Mouse (Mus musculus): Measurements from ENCODE around the gene Cep152. TPM values are rescaled to one million over a fixed set of nuclear protein-coding genes. Genes with fewer than 3 reads are reported as not detected.
A peak's percentile ranks its signal among the peaks of the same experiment; 100 is the strongest.

Cep152 gene
- total RNA-seq, 2 experiments from 2014 or later = 1.2 to 1.4 TPM

DNA sequence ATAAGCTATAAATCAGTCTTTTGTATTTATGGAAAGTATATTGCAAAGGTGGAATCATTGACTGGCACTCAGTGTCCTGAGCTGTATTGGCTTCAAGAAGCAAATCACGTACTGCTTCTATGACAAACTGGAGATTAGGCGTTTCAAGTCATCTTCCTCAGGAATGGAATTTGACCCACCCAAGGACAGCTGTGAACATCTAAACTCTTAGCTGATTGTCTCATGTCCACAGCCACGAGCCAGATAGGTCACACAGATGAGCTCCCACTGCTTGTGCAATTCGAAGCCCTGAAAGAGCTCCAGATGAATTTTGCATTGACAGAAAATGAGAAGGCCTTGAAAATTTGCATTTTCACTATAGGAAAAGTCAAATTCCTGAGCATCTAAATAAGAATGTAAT, 47.2 kb downstream of the Cep152 start:
- peak overlapping the region; percentile 78 for H3K27ac ChIP-seq
- intact Hi-C loops (cut with DNase I) = no loop called here
- no peak overlapping the region for H3K4me3 ChIP-seq
- no peak for TF ChIP-seq CTCF (IDR thresholded peaks at IDR 0.05)
- DNase-seq = peak; percentile 48

DNA sequence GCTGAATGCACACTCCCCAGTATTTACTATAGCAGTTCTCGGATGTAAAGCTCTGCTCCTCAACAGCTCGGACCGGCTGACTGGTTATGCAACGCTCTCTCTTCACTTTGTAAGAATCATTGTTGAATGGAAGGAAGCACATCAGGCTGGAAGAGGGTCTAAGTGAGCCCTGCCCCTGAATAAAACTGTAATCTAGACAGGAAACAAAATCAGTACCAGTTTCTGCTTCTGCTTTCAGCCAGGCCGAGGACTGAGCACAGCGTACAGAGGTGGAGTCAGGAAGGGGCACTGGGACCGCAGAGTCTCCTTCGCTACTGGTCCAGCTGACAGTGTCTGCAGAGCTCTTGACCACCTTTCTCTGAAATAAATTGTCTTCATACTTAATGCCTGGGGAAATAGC, 48.4 kb downstream of the Cep152 start:
- Histone ChIP-seq H3K4me3 (no peak overlapping the region), H3K27ac (peak overlapping the region; percentile 68)
- intact Hi-C loops (cut with DNase I) = no loop called here
- no peak for DNase-seq
- TF ChIP-seq CTCF (IDR thresholded peaks at IDR 0.05) = no peak

DNA sequence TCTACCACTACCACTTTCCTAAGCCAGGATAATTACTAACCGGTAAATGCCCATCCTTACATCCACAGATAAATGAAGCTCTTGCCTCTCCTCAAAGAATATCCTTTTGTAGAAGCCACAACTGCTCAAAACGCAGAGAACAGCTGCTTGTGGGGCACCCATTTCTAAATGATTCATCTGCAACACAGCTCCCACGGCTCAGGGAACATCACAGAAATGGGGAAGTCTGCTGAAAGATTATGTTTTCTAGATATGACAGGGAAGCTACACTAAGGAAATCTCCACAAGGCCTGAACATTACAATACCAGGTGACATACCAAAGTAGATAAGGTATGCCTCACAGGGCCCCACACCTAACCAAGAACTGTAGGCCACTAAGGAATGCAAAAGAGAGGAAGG, 49.1 kb downstream of the Cep152 start:
- no peak overlapping the region for H3K4me3 ChIP-seq
- TF ChIP-seq CTCF (IDR thresholded peaks at IDR 0.05) = no peak
- intact Hi-C loops (cut with DNase I) = no loop called here
- DNase-seq = no peak
- H3K27ac ChIP-seq = peak overlapping the region; percentile 25; the same call in 1 of the 2 replicates

DNA sequence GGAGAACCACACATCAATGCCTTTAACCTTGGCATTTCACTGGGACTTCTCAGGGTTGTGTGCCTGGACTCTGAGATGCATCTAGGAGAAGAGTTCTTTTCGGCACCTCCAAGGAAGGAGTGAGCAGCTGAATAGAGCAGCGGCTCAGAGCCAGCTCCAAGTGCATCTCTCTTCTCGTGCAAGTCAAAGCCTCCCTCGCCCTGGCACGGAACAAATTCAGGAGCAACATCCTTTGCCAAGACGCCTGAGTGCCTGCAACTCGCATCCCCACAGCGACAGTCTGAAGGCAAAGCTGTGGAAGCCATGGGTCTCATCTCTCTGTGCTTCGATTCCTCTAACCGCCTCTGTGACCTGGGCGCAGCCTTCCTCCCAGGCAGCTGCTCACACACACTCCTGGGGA, 61.0 kb downstream of the Cep152 start:
- TF ChIP-seq CTCF (IDR thresholded peaks at IDR 0.05) = no peak
- no peak overlapping the region for H3K4me3 ChIP-seq
- no peak overlapping the region for H3K27ac ChIP-seq
- no peak for DNase-seq
- intact Hi-C loops (cut with DNase I) = no loop called here

DNA sequence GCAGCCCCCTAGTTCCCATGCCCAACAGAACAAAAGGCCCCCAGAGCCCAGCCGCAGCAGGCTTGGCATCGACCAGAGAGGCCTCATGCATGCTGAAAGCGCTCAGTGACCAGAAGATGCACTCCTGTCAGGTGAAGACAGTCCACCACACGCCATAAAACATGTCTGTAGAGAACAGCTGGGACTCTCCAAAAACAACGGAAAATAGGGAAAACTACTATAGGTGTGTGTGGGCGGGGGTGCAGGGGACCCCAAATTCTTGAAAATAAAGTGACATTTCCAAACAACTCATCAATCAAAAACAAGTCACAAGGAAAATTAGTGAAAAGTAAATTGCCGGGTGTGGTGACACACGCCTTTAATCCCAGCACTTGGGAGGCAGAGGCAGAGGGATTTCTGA, 62.5 kb downstream of the Cep152 start:
- intact Hi-C loops (cut with DNase I) = no loop called here
- DNase-seq = no peak
- Histone ChIP-seq H3K27ac (no peak overlapping the region), H3K4me3 (no peak overlapping the region)
- TF ChIP-seq CTCF (IDR thresholded peaks at IDR 0.05) = no peak

DNA sequence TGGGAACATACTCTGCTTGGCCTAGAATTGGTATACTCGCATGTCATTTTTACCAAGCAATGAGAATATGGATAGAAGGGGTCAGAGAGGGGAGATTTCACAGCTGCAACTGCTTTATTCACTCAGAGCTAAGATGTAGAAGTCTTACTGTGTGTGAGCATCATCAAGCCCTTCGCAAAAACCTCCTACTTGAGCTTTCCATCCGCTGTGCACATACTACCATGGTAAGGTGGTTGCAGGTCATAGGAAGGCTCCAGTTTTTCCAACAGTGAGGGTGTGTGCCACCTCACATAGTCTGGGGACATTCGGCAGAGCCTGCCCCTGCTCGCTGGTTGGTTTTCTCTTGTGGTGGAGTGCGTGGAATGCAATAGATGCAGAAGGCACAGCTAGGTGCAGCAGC, 64.9 kb downstream of the Cep152 start:
- TF ChIP-seq CTCF (IDR thresholded peaks at IDR 0.05) = no peak
- Histone ChIP-seq H3K27ac (no peak overlapping the region), H3K4me3 (no peak overlapping the region)
- intact Hi-C loops (cut with DNase I) = no loop called here
- DNase-seq = no peak

DNA sequence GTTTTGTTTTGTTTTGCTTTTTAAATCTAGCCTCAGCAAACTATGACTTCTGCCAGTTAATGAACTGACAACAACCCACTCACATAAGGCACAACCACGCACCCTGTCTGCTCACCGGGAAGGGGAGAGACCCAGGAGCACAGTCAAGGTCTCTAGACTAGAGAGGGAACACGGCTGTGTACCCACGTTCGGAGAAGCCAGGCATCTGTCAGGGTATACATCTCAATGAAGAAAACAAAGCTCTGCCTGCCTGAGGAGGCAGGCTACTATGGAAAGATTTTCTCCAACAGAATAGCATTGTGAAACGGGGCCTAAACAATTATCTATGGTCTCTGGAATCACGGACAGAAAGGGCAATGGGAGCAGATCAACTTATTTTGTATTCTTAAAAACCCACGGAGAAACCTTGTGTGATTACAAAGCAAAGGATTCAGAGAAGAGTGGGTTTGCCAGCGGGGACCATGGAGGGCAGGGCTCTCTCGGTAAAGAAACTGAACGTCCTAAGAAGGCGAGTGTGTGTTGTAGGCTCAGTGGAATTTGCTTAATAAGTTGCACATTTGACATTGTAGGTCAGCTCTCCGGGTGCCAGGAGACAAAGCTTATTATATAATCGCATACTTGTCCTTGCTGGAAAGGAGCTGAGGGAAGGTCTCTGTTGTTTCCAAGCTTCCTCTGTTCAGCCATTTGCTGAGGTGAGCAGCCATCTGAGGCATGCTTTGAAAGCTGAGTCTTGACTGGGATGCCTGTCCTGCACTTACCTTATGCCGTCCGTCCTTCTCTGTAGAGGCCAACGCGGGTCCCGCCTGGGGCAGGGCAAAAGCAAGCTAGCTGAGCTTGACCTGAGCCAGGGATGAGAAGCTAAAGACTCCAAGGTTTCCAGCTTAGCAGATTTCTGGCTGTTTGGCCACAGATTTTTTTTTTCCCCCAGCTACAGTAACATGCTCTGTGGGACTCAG, 66.0 kb downstream of the Cep152 start:
- intact Hi-C loops (cut with DNase I) = loop anchor here (1.0 kb wide), 1 partner anchor 22 kb away; no protein-coding TSS in a partner anchor
- H3K27ac ChIP-seq = peak overlapping the region; percentile 75
- H3K4me3 ChIP-seq = peak overlapping the region; percentile 40
- TF ChIP-seq CTCF (IDR thresholded peaks at IDR 0.05) = no peak
- peak; percentile 41 for DNase-seq

DNA sequence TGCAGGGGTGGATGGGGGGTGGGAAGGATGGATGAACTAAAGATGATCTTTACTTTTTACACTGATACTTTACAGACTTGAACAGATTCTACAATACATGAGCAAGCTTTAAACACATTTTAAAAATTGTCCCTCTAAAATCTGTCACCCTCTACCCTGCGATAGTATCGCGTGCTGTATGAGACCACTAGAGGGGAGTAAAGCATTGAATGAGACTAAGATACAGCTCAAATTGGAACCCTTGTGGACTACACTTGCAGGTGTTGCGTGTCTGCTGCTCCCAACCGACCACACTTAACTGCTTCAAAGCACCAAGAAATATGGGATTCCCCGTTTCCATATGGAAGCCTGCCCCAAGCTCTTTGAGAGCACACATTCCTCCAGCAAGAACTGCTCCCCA, 69.1 kb downstream of the Cep152 start:
- no peak for DNase-seq
- Histone ChIP-seq H3K27ac (no peak overlapping the region), H3K4me3 (no peak overlapping the region)
- peak; percentile 28 for TF ChIP-seq CTCF (IDR thresholded peaks at IDR 0.05)
- intact Hi-C loops (cut with DNase I) = no loop called here

DNA sequence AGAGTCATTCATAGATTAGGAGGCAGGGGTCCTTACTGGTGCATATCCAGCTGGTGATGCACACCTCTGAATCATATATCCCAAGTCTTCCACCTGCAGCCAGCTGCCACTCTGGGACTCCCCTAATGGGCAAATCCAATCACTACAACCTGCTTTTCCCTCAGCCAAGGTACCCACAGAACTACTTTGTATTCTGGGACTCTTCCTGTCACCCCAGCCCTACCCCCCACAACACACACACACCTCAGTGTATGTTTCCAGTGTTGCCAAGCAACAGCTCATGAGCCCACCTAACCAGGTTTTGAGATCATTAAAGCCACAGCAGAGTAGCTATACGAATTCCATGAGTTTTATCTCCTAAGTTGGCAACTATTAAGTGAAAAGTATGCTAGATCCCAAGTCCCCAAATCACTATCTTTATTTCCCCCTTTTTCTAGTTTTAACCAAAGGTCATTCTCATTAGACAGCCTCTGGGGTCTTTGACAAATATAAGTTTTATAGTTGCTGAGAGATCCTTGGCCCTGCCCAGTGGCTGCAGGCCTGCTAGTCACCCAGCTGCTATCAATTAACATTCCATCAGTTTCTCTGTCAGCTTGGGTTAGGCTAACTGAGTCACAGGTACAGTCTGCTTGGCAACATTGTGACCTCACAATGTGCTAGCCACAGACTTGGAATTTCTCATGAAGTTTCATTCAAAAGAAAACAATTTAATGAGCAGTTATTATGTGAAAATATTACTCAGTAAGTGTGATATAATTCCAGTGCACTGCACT, 75.9 kb downstream of the Cep152 start:
- H3K4me3 ChIP-seq = no peak overlapping the region
- no peak for DNase-seq
- TF ChIP-seq CTCF (IDR thresholded peaks at IDR 0.05) = no peak
- H3K27ac ChIP-seq = no peak overlapping the region
- intact Hi-C loops (cut with DNase I) = no loop called here

DNA sequence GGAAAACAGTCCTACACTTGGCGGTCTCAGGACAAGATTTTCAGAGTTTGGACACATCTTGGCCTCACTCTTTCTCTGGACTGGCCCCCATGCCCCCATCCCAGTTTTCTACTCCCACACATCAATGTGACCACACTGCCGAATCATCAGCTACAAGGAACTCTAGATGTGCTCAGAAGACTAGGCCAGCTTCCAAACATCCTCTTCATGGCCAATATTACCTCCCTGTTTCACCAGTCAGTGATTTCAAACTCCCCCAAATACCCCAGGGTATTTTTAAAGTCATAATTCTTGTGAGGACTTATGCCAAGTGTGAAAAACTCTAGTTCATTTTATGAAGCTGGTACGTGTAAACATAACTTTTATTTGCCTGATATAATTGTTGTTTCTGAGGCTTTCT, 79.9 kb downstream of the Cep152 start:
- Histone ChIP-seq H3K4me3 (no peak overlapping the region), H3K27ac (no peak overlapping the region; the same call in 1 of the 2 replicates)
- intact Hi-C loops (cut with DNase I) = no loop called here
- no peak for TF ChIP-seq CTCF (IDR thresholded peaks at IDR 0.05)
- peak; percentile 21 for DNase-seq

DNA sequence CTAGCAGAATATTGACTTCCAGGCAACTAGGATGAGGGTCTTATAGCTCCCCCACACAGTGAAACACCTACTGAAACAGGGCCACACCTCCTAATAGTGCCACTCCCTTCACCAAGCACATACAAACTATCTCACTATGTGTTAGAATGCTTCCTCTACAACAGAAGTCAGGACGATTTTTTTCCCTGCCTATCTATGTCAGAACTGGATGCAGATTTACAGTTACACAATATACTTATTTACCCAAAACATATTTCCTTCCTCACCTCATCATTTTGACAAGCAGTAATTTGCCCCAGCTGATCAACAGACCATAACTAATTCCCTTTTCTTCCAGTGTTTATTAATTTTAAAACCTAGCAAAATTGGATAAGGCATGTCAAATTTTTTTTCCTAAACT, 81.3 kb downstream of the Cep152 start:
- no peak for TF ChIP-seq CTCF (IDR thresholded peaks at IDR 0.05)
- intact Hi-C loops (cut with DNase I) = no loop called here
- Histone ChIP-seq H3K27ac (no peak overlapping the region), H3K4me3 (no peak overlapping the region)
- no peak for DNase-seq

DNA sequence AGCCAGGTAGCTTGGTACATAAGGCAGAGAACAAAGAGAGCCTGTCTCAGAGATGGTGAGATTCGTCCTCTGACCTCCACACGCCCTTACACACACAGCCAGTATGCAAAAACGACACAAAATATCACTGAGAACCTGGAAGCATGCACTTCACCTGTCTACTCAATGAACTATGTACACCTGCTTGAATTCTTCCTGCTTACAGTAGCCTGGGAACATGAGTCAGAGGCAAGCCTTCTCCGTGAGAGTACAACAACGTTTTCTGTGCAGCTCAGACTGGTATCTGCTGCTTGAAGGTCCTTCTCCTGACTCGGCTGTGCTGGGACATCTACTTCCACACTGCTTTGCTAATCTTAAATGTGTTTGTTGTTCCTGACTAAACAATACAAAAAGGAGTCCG, 83.5 kb downstream of the Cep152 start:
- TF ChIP-seq CTCF (IDR thresholded peaks at IDR 0.05) = no peak
- H3K4me3 ChIP-seq = no peak overlapping the region
- no peak for DNase-seq
- intact Hi-C loops (cut with DNase I) = no loop called here
- no peak overlapping the region for H3K27ac ChIP-seq

DNA sequence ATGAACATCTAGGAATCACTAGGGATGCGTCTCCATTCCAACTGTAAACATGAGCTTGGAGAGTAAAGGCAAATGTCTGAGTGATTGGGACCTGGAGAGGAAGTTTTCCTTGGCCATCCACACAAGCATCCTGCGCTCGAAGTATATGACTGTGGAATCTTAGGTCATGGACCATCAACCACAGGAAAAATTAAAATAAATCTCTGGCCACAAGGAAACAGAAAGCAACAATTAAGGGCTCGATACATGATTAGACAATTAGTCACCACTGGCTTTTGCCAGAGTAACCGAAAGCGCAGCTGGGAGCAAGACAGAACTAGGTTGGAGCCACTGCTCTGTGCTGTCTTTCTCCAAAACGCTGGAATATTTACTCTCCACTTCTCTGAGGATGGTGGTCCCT, 84.3 kb downstream of the Cep152 start:
- no peak for TF ChIP-seq CTCF (IDR thresholded peaks at IDR 0.05)
- no peak overlapping the region for H3K4me3 ChIP-seq
- intact Hi-C loops (cut with DNase I) = no loop called here
- DNase-seq = no peak
- H3K27ac ChIP-seq = no peak overlapping the region; the same call in 1 of the 2 replicates
